Mouse (Mus musculus): ENCODE measurements around the gene Lcorl. TPM values are rescaled to one million over a fixed set of nuclear protein-coding genes. Genes with fewer than 3 reads are reported as not detected.

Lcorl gene
- total RNA-seq (2023), result 27.4 to 40.5 TPM (median 35.1 TPM) in 4 replicates

GRCm38 (mm10) chr5:45857254-45858011, at the start of gene Lcorl:
TSS of gene Lcorl (minus strand) at chr5:45857615.

DNA sequence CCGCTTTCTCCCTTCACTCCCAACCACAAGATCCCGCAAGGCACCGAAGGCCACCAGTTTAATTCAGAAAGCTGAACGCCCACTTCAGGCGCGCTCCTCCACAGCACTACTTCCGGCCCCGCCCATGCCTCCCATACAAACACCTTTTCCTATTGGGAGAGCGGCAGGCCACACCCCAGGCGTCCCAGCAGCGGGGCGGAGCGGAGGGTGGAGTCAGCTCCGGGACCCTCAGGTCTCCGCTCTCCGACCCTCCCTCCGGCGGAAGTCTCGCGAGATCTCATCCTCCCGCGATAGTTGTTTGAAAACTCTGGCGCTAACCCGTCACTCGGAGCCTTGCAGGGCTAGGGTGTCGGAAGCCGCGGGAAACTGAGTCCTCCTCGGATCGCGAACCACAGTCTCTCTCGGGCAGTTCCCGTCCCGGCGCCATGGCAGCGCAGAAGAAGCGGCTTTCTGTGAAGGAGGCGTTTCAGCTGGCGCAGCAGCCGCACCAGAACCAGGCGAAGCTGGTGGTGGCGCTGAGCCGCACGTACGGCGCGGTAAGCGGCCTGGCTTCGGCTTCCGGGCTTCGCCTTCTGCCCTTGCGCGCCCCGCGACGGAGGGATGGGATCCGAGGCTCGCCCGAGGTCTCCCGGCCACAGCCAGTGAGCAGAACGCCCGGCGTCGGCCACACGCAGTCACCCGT, 187.7 kb downstream of the Lcorl start, which contains the start of gene Ncapg:
Gene Ncapg (plus strand): TSS at position 322 of the 682 bp plus-strand sequence.

Other genes with a start within 250 kb of the Lcorl start
- gene Fam184b, start 218.0 kb downstream of the Lcorl start, total RNA-seq (2023), result not detected in 4 replicates
- gene Ncapg, start 187.7 kb downstream of the Lcorl start, total RNA-seq (2023), result 0.85 to 1.8 TPM (median 1.1 TPM) in 4 replicates